Mouse (Mus musculus) hindbrain, embryonic 11.5 days (tissue): Measurements from ENCODE around the gene Klhl7. TPM values are rescaled to one million over a fixed set of nuclear protein-coding genes. Genes with fewer than 3 reads are reported as not detected.

Experiments
- ATAC-seq: fragments of 200-750 bp; cut with Nextera tagmentation; 2 replicates; pipeline ENCODE4 v1.8.0; 2017; ENCODE audit warnings: mild to moderate bottlenecking, moderate TSS enrichment, moderate library complexity; ENCODE audit not compliant: low FRiP score
- DNase-seq: peaks from one replicate; pipeline ENCODE4 v3.0.0-alpha.2; 2015; ENCODE audit warnings: low spot score
- H3K27ac ChIP-seq: fragments of 300-500 bp; sonication (generic); 2 replicates; pipeline ENCODE4 v1.5.1; 2014; ENCODE audit warnings: mild to moderate bottlenecking, low read depth, low read length
- H3K27me3 ChIP-seq: fragments of 300-500 bp; sonication (generic); 2 replicates; pipeline ENCODE4 v1.6.1; 2014; ENCODE audit warnings: mild to moderate bottlenecking, low read length, moderate library complexity, mixed read lengths; ENCODE audit not compliant: control insufficient read depth, insufficient read depth
- H3K36me3 ChIP-seq: fragments of 300-500 bp; sonication (generic); 2 replicates; pipeline ENCODE4 v1.6.1; 2014; ENCODE audit warnings: mild to moderate bottlenecking, low read length, moderate library complexity, mixed read lengths; ENCODE audit not compliant: control insufficient read depth, insufficient read depth
- H3K4me1 ChIP-seq: fragments of 300-500 bp; sonication (generic); replicated peaks from 2 replicates; pipeline ENCODE4 v1.6.1; 2014; ENCODE audit warnings: low read length, mixed read lengths; ENCODE audit not compliant: control insufficient read depth, insufficient read depth
- H3K4me2 ChIP-seq: fragments of 300-500 bp; sonication (generic); replicated peaks from 2 replicates; pipeline ENCODE4 v1.6.1; 2014; ENCODE audit warnings: mild to moderate bottlenecking, low read depth, low read length
- H3K4me3 ChIP-seq: fragments of 300-500 bp; sonication (generic); 2 replicates; pipeline ENCODE4 v1.5.1; 2014; ENCODE audit warnings: low read depth, low read length
- H3K9ac ChIP-seq: fragments of 300-500 bp; sonication (generic); 2 replicates; pipeline ENCODE4 v1.6.1; 2014; ENCODE audit warnings: low read depth, low read length
- H3K9me3 ChIP-seq: fragments of 300-500 bp; sonication (generic); 2 replicates; pipeline ENCODE4 v1.6.1; 2016; ENCODE audit warnings: low read length; ENCODE audit not compliant: control insufficient read depth
- WGBS: fragments of 180-500 bp; shearing (Covaris S2); extraction: QIAGEN DNeasy Blood & Tissue Kit; methylation state at CpG from one replicate; pipeline ENCODE4 v1.1.7; 2014; 5-methylcytosine and 5-hydroxymethylcytosine counted together
- polyA plus RNA-seq: library from polyadenylated mRNA; unstranded; fragments of >200 nt; fragmentation: Nextera tagmentation; extraction: Ambion mirVana; gene quantifications from 2 replicates; pipeline ENCODE4 v1.2.1, GENCODE M21; 2014

The Klhl7 gene
- polyA plus RNA-seq, 1 experiment from 2014 or later, result 95.6 TPM

GRCm38 (mm10) chr5:24172092-24172491 lies 71.7 kb downstream of the Klhl7 start:
- ATAC-seq (no peak), DNase-seq (no peak)
- no peaks in the 10 kb centered on the region for H3K9me3 ChIP-seq
- 0 out of 2 replicates have a peak, but pooled peaks cover 2% of the 10 kb centered on the region for H3K36me3 ChIP-seq
- H3K9ac ChIP-seq, result no peak overlapping the region
- H3K4me3 ChIP-seq, result no peak overlapping the region
- no peak overlapping the region for H3K27ac ChIP-seq
- H3K27me3 ChIP-seq, result no peaks in the 10 kb centered on the region
- no peaks in the 10 kb centered on the region for H3K4me1 ChIP-seq
- H3K4me2 ChIP-seq, result no peak overlapping the region

- no peak overlapping the region for H3K4me3 ChIP-seq
- H3K4me1 ChIP-seq, result no peaks in the 10 kb centered on the region
- H3K9me3 ChIP-seq, result no peaks in the 10 kb centered on the region
- no peaks in the 10 kb centered on the region for H3K27me3 ChIP-seq
- H3K27ac ChIP-seq, result no peak overlapping the region
- no peak overlapping the region for H3K9ac ChIP-seq
- WGBS, result 92% methylated on average over 16 of the region's 16 CpGs
- no peak for ATAC-seq
- H3K4me2 ChIP-seq, result no peak overlapping the region
- no peak for DNase-seq
- no peaks in the 10 kb centered on the region for H3K36me3 ChIP-seq
Measured at GRCm38 (mm10) chr5:24181514-24182295, 81.3 kb downstream of the Klhl7 start.

- Histone ChIP-seq H3K9me3 (no peaks in the 10 kb centered on the region), H3K9ac (no peak overlapping the region), H3K4me2 (no peak overlapping the region), H3K27me3 (no peaks in the 10 kb centered on the region), H3K4me3 (no peak overlapping the region), H3K4me1 (no peaks in the 10 kb centered on the region), H3K36me3 (no peaks in the 10 kb centered on the region), H3K27ac (no peak overlapping the region)
- ATAC-seq (no peak), DNase-seq (no peak)
- 95% methylated on average over 9 of the region's 9 CpGs for WGBS
Measured at GRCm38 (mm10) chr5:24182296-24182734, 81.9 kb downstream of the Klhl7 start.

- Histone ChIP-seq H3K4me1 (no peaks in the 10 kb centered on the region), H3K9ac (no peak overlapping the region), H3K4me3 (no peak overlapping the region), H3K36me3 (no peaks in the 10 kb centered on the region), H3K27ac (no peak overlapping the region), H3K27me3 (no peaks in the 10 kb centered on the region), H3K9me3 (no peaks in the 10 kb centered on the region), H3K4me2 (no peak overlapping the region)
- ATAC-seq (no peak), DNase-seq (no peak)
- 92% methylated on average over 6 of the region's 6 CpGs for WGBS
Measured at GRCm38 (mm10) chr5:24183096-24183495, 82.7 kb downstream of the Klhl7 start.

GRCm38 (mm10) chr5:24184011-24184410 lies 83.6 kb downstream of the Klhl7 start:
- Histone ChIP-seq H3K36me3 (no peaks in the 10 kb centered on the region), H3K4me2 (no peak overlapping the region), H3K4me3 (no peak overlapping the region), H3K4me1 (no peaks in the 10 kb centered on the region), H3K9ac (no peak overlapping the region), H3K27me3 (no peaks in the 10 kb centered on the region), H3K9me3 (no peaks in the 10 kb centered on the region), H3K27ac (no peak overlapping the region)
- no peak for ATAC-seq
- WGBS, result 92% methylated on average over 5 of the region's 5 CpGs
- DNase-seq, result no peak

GRCm38 (mm10) chr5:24188476-24188875 lies 88.1 kb downstream of the Klhl7 start:
- H3K9me3 ChIP-seq, result no peaks in the 10 kb centered on the region
- no peaks in the 10 kb centered on the region for H3K4me1 ChIP-seq
- no peaks in the 10 kb centered on the region for H3K36me3 ChIP-seq
- no peak overlapping the region for H3K4me2 ChIP-seq
- DNase-seq (no peak), ATAC-seq (no peak)
- no peak overlapping the region for H3K9ac ChIP-seq
- no peak overlapping the region for H3K27ac ChIP-seq
- 84% methylated on average over 4 of the region's 4 CpGs for WGBS
- no peak overlapping the region for H3K4me3 ChIP-seq
- H3K27me3 ChIP-seq, result no peaks in the 10 kb centered on the region

- Histone ChIP-seq H3K4me1 (no peaks in the 10 kb centered on the region), H3K4me2 (no peak overlapping the region), H3K4me3 (no peak overlapping the region), H3K9me3 (no peaks in the 10 kb centered on the region), H3K36me3 (no peaks in the 10 kb centered on the region), H3K27me3 (no peaks in the 10 kb centered on the region), H3K27ac (no peak overlapping the region), H3K9ac (no peak overlapping the region)
- ATAC-seq, result no peak
- WGBS, result 94% methylated on average over 2 of the region's 2 CpGs
- DNase-seq, result no peak
Measured at GRCm38 (mm10) chr5:24191821-24192220, 91.4 kb downstream of the Klhl7 start.

- 93% methylated on average over 4 of the region's 4 CpGs for WGBS
- DNase-seq (no peak), ATAC-seq (no peak)
- H3K27ac ChIP-seq, result no peak overlapping the region
- H3K36me3 ChIP-seq, result no peaks in the 10 kb centered on the region
- H3K9ac ChIP-seq, result no peak overlapping the region
- H3K9me3 ChIP-seq, result no peaks in the 10 kb centered on the region
- no peaks in the 10 kb centered on the region for H3K4me1 ChIP-seq
- no peaks in the 10 kb centered on the region for H3K27me3 ChIP-seq
- no peak overlapping the region for H3K4me2 ChIP-seq
- H3K4me3 ChIP-seq, result no peak overlapping the region
Measured at GRCm38 (mm10) chr5:24201006-24201405, 100.6 kb downstream of the Klhl7 start.

- no peaks in the 10 kb centered on the region for H3K9me3 ChIP-seq
- ATAC-seq (no peak), DNase-seq (no peak)
- no peak overlapping the region for H3K27ac ChIP-seq
- H3K4me2 ChIP-seq, result no peak overlapping the region
- WGBS, result 82% methylated on average over 5 of the region's 5 CpGs
- H3K9ac ChIP-seq, result no peak overlapping the region
- no peaks in the 10 kb centered on the region for H3K27me3 ChIP-seq
- H3K4me1 ChIP-seq, result no peaks in the 10 kb centered on the region
- no peak overlapping the region for H3K4me3 ChIP-seq
- H3K36me3 ChIP-seq, result no peaks in the 10 kb centered on the region
Measured at GRCm38 (mm10) chr5:24202492-24202891, 102.1 kb downstream of the Klhl7 start.
